Mouse (Mus musculus) heart, embryonic 13.5 days (tissue): ENCODE data around the gene Galr3. TPM values are rescaled to one million over a fixed set of nuclear protein-coding genes. Genes with fewer than 3 reads are reported as not detected.

Experiments used
- ATAC-seq: fragments of 200-750 bp; cut with Nextera tagmentation; 2 replicates; pipeline ENCODE4 v1.8.0; 2017; ENCODE audit warnings: moderate TSS enrichment; ENCODE audit not compliant: insufficient number of reproducible peaks, low FRiP score, low TSS enrichment; ENCODE audit errors: extremely low read depth
- H3K27ac ChIP-seq: fragments of 300-500 bp; sonication (generic); replicated peaks from 2 replicates; pipeline ENCODE4 v1.5.1; 2015; ENCODE audit warnings: moderate library complexity, mild to moderate bottlenecking, inconsistent platforms
- H3K27me3 ChIP-seq: fragments of 300-500 bp; sonication (generic); replicated peaks from 2 replicates; pipeline ENCODE4 v1.6.1; 2015; ENCODE audit warnings: mild to moderate bottlenecking, inconsistent platforms
- H3K36me3 ChIP-seq: fragments of 300-500 bp; sonication (generic); 2 replicates; pipeline ENCODE4 v1.6.1; 2015; ENCODE audit warnings: mild to moderate bottlenecking, inconsistent platforms
- H3K4me1 ChIP-seq: fragments of 300-500 bp; sonication (generic); 2 replicates; pipeline ENCODE4 v1.6.1; 2015; ENCODE audit warnings: inconsistent platforms
- H3K4me2 ChIP-seq: fragments of 300-500 bp; sonication (generic); 2 replicates; pipeline ENCODE4 v1.6.1; 2015; ENCODE audit warnings: inconsistent platforms, mild to moderate bottlenecking, moderate library complexity
- H3K4me3 ChIP-seq: fragments of 300-500 bp; sonication (generic); 2 replicates; pipeline ENCODE4 v1.5.1; 2015; ENCODE audit warnings: moderate library complexity, mild to moderate bottlenecking, inconsistent platforms
- H3K9ac ChIP-seq: fragments of 300-500 bp; sonication (generic); 2 replicates; pipeline ENCODE4 v1.6.1; 2015; ENCODE audit warnings: inconsistent platforms, mild to moderate bottlenecking, moderate library complexity
- H3K9me3 ChIP-seq: fragments of 300-500 bp; sonication (generic); 2 replicates; pipeline ENCODE4 v1.6.1; 2016; ENCODE audit warnings: inconsistent platforms
- WGBS: fragments of 180-500 bp; shearing (Covaris S2); methylation state at CpG from one replicate; pipeline ENCODE4 v1.1.7; 2015; ENCODE audit warnings: mixed read lengths; 5-methylcytosine and 5-hydroxymethylcytosine counted together
- microRNA-seq: library from miRNA; unstranded; fragments of <30 nt; microRNA quantifications from one replicate; pipeline ENCODE4, GENCODE M21; 2016
- polyA plus RNA-seq: library from polyadenylated mRNA; unstranded; fragments of >200 nt; fragmentation: Nextera tagmentation; extraction: Ambion mirVana; gene quantifications from 2 replicates; pipeline ENCODE4 v1.2.1, GENCODE M21; 2015

The Galr3 gene
- polyA plus RNA-seq, 1 experiment from 2014 or later = not detected

DNA sequence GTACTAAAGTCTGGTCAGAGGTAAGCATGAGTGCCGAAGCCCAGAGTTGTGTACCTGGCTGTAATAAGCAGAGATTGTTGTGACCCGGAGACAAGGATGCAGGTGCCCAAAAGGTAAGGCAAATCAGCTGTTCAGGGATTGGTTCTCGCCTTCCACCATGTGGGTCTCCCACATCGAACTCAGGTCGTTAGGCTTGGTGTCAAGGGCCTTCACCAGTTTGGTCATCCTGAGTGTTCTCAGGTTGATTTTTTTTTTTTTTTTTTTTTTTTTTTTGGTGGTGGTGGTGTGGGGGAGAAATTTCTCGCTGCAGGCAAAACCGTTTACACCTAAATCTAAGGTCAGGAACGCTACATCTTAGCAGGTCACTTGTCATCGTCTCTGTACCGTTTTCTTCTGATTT lies 32.8 kb downstream of the Galr3 start:
- Histone ChIP-seq H3K4me3 (peak overlapping the region; percentile 88), H3K27ac (peak overlapping the region; percentile 91), H3K4me2 (peak overlapping the region; percentile 97), H3K4me1 (peaks cover 19% of the 10 kb centered on the region), H3K36me3 (peaks cover 35% of the 10 kb centered on the region), H3K9me3 (no peaks in the 10 kb centered on the region), H3K9ac (peak overlapping the region; percentile 94), H3K27me3 (no peaks in the 10 kb centered on the region; the same call in 1 of the 2 replicates)
- no peak for ATAC-seq
- 30% methylated on average over 10 of the region's 10 CpGs for WGBS

DNA sequence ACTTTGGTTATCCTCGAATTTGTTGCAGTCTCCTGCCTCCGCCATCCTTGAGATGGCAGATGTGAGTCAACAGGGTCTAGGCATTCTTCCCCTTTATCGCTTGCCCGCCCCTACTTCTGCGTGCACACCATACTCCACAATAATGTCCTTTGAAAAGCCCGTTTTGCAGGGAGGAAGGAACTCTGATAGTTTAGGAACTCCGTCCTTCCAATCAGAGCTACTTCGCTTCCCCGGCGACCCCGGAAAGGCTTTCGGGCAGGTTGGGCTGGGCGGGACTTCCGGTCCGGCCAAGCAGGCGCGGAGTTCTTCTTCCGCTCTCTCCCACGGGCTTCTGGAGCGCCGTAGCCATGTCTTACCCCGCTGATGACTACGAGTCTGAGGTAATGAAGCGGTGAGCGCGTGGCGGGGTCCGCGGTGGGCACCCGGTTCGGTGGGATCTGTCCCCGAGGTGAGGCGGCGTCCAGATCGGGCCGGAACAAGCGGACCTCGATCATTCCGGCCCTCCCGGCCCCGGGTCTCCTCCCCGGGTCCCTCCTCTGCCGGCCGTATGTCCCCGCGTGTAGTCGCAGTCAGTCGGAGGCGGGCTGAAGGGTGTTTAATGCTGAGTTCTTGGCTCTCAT lies 33.3 kb downstream of the Galr3 start, which contains the start of gene Eif3l:
Eif3l (plus strand) TSS at position 267 of the 620 bp plus-strand sequence.
- Histone ChIP-seq H3K9me3 (no peaks in the 10 kb centered on the region), H3K4me1 (peaks cover 19% of the 10 kb centered on the region), H3K9ac (peak within 1 kb of the TSS; percentile 94), H3K4me2 (peak within 1 kb of the TSS; percentile 97), H3K27ac (peak within 1 kb of the TSS; percentile 91), H3K4me3 (peak within 1 kb of the TSS; percentile 88), H3K36me3 (peaks cover 41% of the 10 kb centered on the region), H3K27me3 (no peaks in the 10 kb centered on the region; the same call in 1 of the 2 replicates)
- WGBS = under 1% methylated on average over 49 of the region's 49 CpGs
- ATAC-seq = peak; percentile 70

- no peaks in the 10 kb centered on the region for H3K9me3 ChIP-seq
- H3K36me3 ChIP-seq = peaks cover 47% of the 10 kb centered on the region
- no peaks in the 10 kb centered on the region for H3K27me3 ChIP-seq
- H3K27ac ChIP-seq = peak overlapping the region; percentile 91; the same call in 1 of the 2 replicates
- no peak for ATAC-seq
- peaks cover 19% of the 10 kb centered on the region for H3K4me1 ChIP-seq
- peak overlapping the region; percentile 94 for H3K9ac ChIP-seq
- peak overlapping the region; percentile 97 for H3K4me2 ChIP-seq
- peak overlapping the region; percentile 88 for H3K4me3 ChIP-seq
- WGBS = 30% methylated on average over 15 of the region's 15 CpGs
These were observed 34.1 kb downstream of the Galr3 start for GRCm38 (mm10) chr15:79075658-79076365.

DNA sequence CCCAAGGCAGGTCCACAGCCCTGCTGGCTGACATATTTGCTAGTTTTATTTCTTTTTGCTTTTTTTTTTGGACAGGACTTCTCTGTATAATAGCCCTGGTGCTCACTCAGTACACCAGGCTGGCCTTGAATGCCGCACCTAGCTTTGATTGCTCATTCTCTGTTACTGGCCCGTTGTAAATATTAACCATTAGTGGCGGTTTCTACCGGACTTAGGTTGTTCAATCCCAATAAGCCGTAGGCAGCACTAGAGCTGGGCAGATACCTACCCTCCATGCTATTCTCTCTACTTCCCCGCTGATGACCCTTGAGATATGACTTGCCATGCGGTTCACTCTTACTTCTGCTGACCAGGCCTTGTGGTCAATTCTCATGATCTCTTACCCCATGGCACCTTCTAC lies 37.9 kb downstream of the Galr3 start:
- Histone ChIP-seq H3K9me3 (no peaks in the 10 kb centered on the region), H3K27me3 (no peaks in the 10 kb centered on the region), H3K27ac (no peak overlapping the region), H3K4me2 (no peak overlapping the region), H3K9ac (no peak overlapping the region), H3K4me1 (peaks cover 14% of the 10 kb centered on the region), H3K36me3 (peaks cover 84% of the 10 kb centered on the region), H3K4me3 (no peak overlapping the region)
- 93% methylated on average over 7 of the region's 7 CpGs for WGBS
- no peak for ATAC-seq

- Histone ChIP-seq H3K27ac (no peak overlapping the region), H3K4me2 (no peak overlapping the region), H3K27me3 (no peaks in the 10 kb centered on the region), H3K4me1 (peaks cover 26% of the 10 kb centered on the region), H3K9ac (peak overlapping the region; percentile 33; the same call in 1 of the 2 replicates), H3K36me3 (peaks cover 88% of the 10 kb centered on the region), H3K4me3 (no peak overlapping the region), H3K9me3 (no peaks in the 10 kb centered on the region)
- no peak for ATAC-seq
- WGBS = 83% methylated on average over 6 of the region's 6 CpGs
These were observed 50.6 kb downstream of the Galr3 start for GRCm38 (mm10) chr15:79092284-79092683.

Small RNAs within 50 kb of the gene (microRNA-seq; reads per million reads assigned to microRNA genes)
- gene Mir6956 = not detected

Other genes starting within 250 kb of the Galr3 start
- gene Card10, start 238.8 kb upstream of the Galr3 start, polyA plus RNA-seq = 5.1 and 5.3 TPM in 2 replicates
- gene Cdc42ep1, start 199.3 kb upstream of the Galr3 start, polyA plus RNA-seq = 34.2 and 36.1 TPM in 2 replicates
- gene Lgals2, start 186.4 kb upstream of the Galr3 start, polyA plus RNA-seq = 0.82 TPM in 1 of 2 replicates, not detected in the other
- 44.3 and 46.2 TPM in 2 replicates for gene Gga1, start 164.7 kb upstream of the Galr3 start, polyA plus RNA-seq
- gene Gm49510, start 142.2 kb upstream of the Galr3 start, polyA plus RNA-seq = 0.20 and 0.31 TPM in 2 replicates
- 18.8 and 19.5 TPM in 2 replicates for gene Sh3bp1, start 142.1 kb upstream of the Galr3 start, polyA plus RNA-seq
- gene Pdxp, start 128.0 kb upstream of the Galr3 start, polyA plus RNA-seq = 20.2 and 21.2 TPM in 2 replicates
- 798 and 814 TPM in 2 replicates for gene Lgals1, start 115.2 kb upstream of the Galr3 start, polyA plus RNA-seq
- 37.3 and 42.9 TPM in 2 replicates for gene Nol12, start 107.0 kb upstream of the Galr3 start, polyA plus RNA-seq
- 45.8 and 46.8 TPM in 2 replicates for gene Triobp, start 94.2 kb upstream of the Galr3 start, polyA plus RNA-seq
- gene H1f0, start 13.4 kb upstream of the Galr3 start, polyA plus RNA-seq = 237 and 238 TPM in 2 replicates
- gene Ankrd54, start 21.0 kb downstream of the Galr3 start, polyA plus RNA-seq = 23.9 and 25.4 TPM in 2 replicates
- 154 and 160 TPM in 2 replicates for gene Eif3l, start 33.3 kb downstream of the Galr3 start, polyA plus RNA-seq
- 15.4 and 15.6 TPM in 2 replicates for gene Micall1, start 67.0 kb downstream of the Galr3 start, polyA plus RNA-seq
- 231 and 244 TPM in 2 replicates for gene Polr2f, start 99.1 kb downstream of the Galr3 start, polyA plus RNA-seq
- gene 1700088E04Rik, start 99.4 kb downstream of the Galr3 start, polyA plus RNA-seq = 6.0 TPM in 2 replicates
- 0.42 and 0.44 TPM in 2 replicates for gene Sox10, start 123.4 kb downstream of the Galr3 start, polyA plus RNA-seq
- 32.4 and 33.4 TPM in 2 replicates for gene Pick1, start 187.3 kb downstream of the Galr3 start, polyA plus RNA-seq
- 0.35 and 0.78 TPM in 2 replicates for gene Gm49486, start 187.5 kb downstream of the Galr3 start, polyA plus RNA-seq
- gene Slc16a8, start 212.9 kb downstream of the Galr3 start, polyA plus RNA-seq = 0.27 and 0.34 TPM in 2 replicates
- 10.6 and 12.4 TPM in 2 replicates for gene Baiap2l2, start 243.7 kb downstream of the Galr3 start, polyA plus RNA-seq